Mouse (Mus musculus) frontal cortex, adult 2 months (tissue): ENCODE data around the gene Slc17a7. TPM values are rescaled to one million over a fixed set of nuclear protein-coding genes. Genes with fewer than 3 reads are reported as not detected.
"Not testable (repeated sequence)": the region's sequence is repeated elsewhere in the genome, so short reads cannot be mapped to it uniquely, and the experiment has no call there.

ENCODE experiments used
- DNase-seq, 2 experiments: peaks; one replicate each; pipeline ENCODE4 v3.0.0; 2022; ENCODE audit warnings: low spot score in 1 of 2; ENCODE audit errors: extremely low spot score in 1 of 2
- polyA plus RNA-seq: library from polyadenylated mRNA; depleted of rRNA; stranded (reverse); fragments of >200 nt; gene quantifications from 2 replicates; pipeline ENCODE4 v1.2.3, GENCODE M21; 2012

The Slc17a7 gene
- polyA plus RNA-seq, 1 experiment, result 911 TPM

- DNase-seq, result not testable (repeated sequence)
These were observed 10.0 kb downstream of the Slc17a7 start for GRCm38 (mm10) chr7:45173772-45174171.

DNA sequence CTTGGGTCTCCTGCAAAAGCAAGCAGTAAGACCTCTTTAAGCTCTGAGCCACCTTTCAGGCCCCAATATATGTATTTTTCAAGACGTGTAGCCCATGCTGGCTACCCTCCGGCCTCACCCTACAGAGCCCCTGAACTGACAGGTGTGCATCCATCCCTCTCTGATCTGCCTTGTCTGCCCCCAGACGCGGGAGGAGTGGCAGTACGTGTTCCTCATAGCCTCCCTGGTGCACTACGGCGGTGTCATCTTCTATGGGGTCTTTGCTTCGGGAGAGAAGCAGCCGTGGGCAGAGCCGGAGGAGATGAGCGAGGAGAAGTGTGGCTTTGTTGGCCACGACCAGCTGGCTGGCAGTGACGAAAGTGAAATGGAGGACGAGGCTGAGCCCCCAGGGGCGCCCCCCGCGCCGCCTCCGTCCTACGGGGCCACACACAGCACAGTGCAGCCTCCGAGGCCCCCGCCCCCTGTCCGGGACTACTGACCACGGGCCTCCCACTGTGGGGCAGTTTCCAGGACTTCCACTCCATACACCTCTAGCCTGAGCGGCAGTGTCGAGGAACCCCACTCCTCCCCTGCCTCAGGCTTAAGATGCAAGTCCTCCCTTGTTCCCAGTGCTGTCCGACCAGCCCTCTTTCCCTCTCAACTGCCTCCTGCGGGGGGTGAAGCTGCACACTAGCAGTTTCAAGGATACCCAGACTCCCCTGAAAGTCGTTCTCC lies 11.0 kb downstream of the Slc17a7 start:
- no peak for DNase-seq

- no peak for DNase-seq
These were observed 11.6 kb downstream of the Slc17a7 start for GRCm38 (mm10) chr7:45175398-45175797.

GRCm38 (mm10) chr7:45175929-45176328 lies 12.2 kb downstream of the Slc17a7 start:
- no peak for DNase-seq

DNA sequence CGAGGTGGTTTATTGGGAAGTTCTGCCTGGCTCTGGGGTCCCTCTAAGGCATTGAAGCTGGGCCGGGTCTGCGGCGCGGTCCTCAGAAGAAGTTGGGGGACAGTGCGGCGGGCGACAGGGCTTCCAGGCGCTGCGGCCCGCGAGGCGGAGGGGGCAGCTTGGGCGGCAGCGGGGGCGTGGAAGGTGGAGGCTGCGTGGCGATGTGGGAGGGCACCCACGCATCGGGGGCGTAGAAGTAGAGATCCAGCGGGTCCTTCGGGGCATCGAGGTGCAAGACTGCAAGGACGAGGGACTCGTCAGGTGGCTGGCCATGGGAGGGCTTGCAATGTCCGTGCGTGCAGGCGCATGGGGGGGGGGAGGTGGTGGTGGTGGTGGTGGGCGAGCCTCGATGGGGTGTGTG lies 12.6 kb downstream of the Slc17a7 start:
- no peak for DNase-seq

DNA sequence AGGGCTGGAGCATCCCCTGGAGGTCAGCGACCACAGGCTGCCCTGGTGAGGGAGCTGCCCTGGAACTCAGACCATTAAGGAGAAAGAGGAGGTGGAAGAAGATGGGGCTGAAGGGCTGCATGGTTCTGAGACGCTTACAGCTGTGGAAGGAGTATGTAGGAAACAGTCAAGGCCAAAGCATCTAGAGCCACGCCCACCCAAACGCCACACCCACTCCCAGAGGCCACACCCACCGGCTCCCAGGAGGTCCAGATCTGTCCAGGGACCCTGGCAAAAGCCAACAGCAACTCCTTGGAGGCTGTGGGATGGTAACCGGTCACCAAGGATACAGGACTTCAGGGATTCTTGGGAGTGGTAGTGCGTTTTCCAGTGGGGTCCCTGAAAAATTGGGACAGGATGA lies 14.8 kb downstream of the Slc17a7 start:
- no peak for DNase-seq

- DNase-seq, result no peak
These were observed 15.7 kb downstream of the Slc17a7 start, which contains the start of gene Gfy for GRCm38 (mm10) chr7:45179469-45179868. Gfy (minus strand) TSS chr7:45179569.

DNA sequence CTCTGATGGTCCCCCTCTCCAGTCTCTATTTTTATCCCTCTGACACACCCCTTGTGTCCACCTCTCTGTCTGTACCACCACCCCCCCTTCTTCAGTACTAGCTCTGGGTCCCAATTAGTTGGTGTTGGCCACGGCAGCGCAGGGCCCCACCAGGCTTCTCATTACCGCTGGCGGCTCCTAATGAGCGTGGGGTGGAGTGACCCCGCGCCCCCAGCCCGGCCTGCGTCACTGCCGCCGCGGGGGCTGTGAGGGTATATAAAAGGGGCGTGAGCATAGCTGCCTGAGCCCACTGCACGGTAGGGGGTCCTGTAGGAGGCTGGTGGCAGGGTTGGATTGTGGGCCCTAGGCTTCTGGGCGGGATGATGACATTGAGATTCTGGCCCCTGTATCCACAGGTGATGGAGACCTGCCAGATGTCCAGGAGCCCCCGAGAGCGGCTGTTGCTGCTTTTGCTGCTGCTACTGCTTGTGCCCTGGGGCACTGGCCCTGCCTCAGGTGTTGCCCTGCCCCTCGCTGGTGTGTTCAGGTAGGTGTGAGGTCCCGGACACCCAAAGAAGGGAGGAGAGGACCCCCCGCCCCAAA lies 17.2 kb downstream of the Slc17a7 start, which contains the start of gene Pth2:
Gene Pth2 (plus strand): TSS at position 100 of the 582 bp plus-strand sequence.
- DNase-seq, result no peak

DNA sequence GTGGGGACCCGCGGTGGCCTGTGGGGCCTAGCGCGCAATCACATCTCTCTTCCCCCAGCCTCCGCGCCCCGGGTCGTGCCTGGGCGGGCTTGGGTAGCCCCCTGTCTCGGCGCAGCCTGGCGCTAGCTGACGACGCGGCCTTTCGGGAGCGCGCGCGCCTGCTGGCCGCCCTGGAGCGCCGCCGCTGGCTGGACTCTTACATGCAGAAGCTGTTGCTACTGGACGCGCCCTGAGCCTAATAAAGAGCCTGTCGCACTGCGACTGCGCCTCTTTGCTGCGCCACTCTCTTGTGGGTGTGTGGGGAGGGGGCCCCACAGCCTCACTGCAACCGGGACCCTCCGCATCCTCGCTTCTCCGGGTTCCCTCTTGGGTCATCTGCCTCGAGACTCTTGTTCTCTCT lies 17.8 kb downstream of the Slc17a7 start:
- no peak for DNase-seq

- peak; percentile 78 to 90 for DNase-seq
These were observed 18.5 kb downstream of the Slc17a7 start for GRCm38 (mm10) chr7:45182199-45182601.

- no peak for DNase-seq
These were observed 18.9 kb downstream of the Slc17a7 start for GRCm38 (mm10) chr7:45182606-45183005.

- DNase-seq, result no peak
These were observed 19.9 kb downstream of the Slc17a7 start for GRCm38 (mm10) chr7:45183672-45184071.

DNA sequence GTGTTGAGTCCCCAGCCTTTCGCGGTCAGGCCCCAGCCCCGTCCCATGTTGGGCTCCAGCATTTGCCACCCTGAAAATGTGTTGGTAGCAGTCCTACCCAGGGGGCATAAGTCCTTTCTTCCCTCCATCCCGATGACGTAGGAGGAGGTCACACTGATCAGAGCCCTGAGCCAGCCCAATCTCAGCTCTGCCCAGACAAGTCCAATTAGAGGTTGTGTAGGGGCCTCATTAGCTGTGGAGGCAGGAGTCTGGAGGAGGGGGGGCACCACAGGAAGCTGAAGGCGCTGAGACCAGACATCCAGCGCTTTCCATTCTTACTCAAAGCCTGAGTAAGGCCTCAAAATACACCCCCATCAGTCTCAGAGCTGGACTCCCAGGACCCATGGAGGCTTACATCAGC lies 22.2 kb downstream of the Slc17a7 start:
- DNase-seq, result no peak

DNA sequence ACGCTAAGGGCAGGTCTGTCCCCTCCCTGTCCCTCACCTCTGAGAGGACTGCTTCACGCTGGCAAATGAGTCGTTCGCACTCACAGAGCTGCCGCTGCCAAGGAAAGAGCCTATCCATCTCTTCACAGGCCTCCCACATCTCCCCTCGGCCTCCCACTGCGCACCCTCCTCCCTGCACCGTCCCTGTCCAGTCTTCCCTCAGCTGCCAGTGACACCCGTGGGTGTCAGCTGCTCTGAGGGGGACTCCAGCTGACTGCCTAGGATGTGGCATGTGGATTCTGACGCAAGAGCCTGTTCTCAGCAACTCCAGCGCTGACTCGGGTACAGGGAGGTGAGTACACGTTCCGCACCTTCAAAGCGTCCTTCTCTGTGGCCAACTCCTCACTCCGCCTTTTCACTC lies 25.9 kb downstream of the Slc17a7 start:
- DNase-seq, result peak in 1 of 2 experiments; percentile 74

GRCm38 (mm10) chr7:45190186-45190585 lies 26.4 kb downstream of the Slc17a7 start:
- DNase-seq, result no peak

DNA sequence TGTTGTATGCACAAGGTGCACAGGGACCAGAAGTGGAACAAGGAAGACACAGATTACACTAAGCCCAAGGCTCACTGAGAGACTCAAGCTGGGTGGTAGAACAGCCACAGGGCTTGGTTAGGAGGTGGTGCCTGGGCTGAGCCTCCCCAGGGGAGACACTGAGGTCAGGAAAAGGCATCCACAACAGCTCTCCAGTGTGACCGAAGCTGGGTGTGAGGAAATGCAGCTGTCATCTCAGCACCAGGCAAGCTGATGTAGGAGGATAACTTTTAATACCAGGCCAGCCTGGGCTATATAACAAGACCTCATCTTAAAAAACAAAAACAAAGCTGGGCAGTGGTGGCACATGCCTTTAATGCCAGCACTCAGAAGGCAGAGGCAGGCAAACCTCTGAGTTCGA lies 27.4 kb downstream of the Slc17a7 start:
- DNase-seq, result no peak

- DNase-seq, result no peak
These were observed 28.1 kb downstream of the Slc17a7 start for GRCm38 (mm10) chr7:45191803-45192363.

DNA sequence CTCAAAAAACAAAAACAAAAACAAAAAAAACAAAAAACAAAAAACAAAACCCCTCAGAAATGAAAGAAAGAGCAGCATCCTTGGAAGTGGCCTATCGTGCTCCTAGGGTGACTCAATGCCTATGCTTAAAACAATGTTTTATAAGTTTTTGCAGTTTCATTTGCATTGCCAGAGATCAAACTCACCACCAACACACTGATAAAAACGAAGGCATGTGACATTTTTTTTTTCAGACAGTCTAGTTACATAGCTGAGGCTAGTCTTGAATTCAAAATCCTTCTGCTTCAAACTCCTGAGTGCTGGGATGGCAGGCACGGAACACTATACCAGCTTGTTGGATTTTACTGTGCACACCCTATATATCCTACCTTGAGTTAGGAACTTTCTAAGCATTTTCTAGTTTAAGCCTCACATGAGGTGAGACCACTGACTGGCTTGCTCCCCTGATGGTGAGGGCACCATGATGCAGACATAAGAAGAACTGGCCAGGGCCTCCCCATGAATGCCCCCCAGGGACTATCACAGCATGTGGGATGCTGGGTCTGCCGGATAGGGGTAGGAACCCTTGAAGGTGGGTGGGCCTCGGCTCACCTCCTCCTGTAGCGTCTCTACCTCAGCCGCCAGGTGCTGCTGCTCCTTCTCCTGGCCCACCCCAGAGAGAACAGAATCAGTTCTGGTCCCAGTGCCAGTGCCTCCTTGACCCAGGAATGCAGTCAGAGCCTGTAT lies 29.0 kb downstream of the Slc17a7 start:
- no peak for DNase-seq

DNA sequence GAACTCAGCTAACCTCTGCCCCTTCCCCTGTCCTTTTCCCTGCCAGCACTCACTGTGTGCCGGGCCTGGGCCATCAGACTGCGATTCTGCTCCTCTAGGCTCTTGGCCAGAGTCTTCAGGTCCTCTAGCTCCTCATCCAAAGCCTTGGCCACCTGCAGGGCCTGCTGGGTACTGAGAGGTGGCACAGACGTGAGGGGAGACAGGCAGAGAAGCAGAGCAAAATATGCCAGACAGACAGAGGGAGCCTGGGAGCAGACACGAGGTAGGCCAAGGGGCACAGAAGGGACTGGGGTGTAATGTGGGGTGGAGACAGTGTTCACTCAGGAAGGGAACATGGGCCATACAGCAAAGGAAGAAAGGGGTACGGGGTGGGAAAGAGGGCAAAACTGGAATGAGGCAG lies 29.7 kb downstream of the Slc17a7 start:
- DNase-seq, result no peak

DNA sequence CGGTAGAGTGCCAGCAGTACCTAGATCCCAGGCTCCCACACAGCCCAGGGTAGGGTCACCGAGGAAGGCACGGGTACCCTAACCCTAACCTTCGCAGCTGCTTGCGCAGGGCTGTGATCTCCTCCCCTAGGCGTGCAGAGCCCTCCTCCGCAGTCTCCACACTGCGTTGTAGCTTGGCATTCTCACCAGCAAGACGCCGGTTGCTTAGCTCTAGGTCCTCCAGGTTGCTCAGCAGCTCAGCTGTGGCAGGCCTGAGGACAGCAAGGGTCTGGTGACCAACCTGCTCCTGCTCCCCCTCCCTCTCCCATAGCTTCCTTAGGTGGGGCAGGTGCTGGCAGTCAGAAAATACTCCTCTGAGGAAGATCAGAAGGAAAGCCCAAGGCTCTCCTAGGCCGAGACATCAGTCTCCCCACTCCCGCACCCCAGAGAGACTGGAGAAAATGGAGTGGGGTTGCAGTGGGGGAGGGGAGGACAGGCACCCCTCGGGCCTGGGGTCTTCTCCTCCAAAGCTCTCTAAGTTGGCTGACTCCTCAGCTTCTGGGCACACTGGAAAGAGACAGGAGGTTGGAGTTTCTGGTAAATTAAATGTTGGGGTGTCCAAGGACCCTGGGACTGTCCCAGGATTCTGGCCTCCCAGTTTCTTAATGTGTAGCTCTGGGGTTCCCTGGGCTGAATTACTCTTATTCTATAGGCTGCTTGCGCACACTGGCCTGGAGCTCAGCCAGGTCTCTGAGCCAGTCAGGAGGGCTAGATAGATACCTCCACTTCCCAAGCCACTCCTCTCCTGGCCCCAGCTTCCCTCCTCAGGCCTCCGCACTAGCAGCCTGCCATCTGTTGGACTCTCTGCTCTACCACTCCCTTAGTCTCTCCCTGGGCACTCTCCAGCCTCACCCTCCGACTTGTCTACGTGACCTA lies 30.4 kb downstream of the Slc17a7 start:
- no peak for DNase-seq
